Comparison of ENCODE assay signal across 16 mouse cellular contexts in the genomic region with DNA sequence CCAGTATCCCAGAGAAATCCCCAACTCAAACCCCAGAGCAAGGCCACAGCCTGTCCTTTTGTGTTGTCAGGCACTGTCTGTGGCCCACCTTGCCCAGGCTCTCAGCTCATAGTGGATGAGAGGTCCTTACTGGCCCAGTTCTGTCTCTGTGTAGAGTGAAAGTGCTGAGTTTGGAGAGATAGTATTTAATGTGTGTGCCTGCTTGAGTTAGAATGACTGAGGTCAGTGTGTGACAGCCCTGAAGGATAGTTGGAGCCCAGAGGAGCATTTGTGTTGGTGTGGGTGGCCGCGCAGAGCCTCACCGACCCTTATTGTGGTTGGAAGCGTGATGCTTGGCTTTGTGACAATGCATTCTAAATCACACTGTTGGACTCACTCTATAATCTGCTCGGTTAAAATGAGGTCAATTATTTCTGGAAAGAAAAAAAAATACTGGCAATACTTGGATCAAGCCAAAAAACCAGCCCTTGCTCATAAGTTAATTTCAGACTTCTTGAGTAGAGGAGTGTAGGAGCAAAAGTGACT. TPM values are rescaled to one million over a fixed set of nuclear protein-coding genes. Genes with fewer than 3 reads are reported as not detected.
DNase-seq lines count a peak whose midpoint lies in the region; TF ChIP-seq lines count a peak whose summit lies in the region.
"Had no signal": no experiment of that assay in that cellular context is flagged by ENCODE, and none has a peak within 500 bp of the region (broad histone marks: within the 10 kb centered on the region; RNA-seq: fewer than 3 reads in every experiment).

No protein-coding gene starts in this region.

- intact Hi-C loops in heart, postnatal 10 days (cut with DNase I): loop anchor here (2.0 kb wide), 1 partner anchor 27 kb away; no protein-coding TSS in a partner anchor
- intact Hi-C loops in heart, postnatal 36 days (cut with DNase I): no loop called here

- H3K4me1 ChIP-seq in cerebellum, adult 2 months (ENCODE audit: control insufficient read depth, insufficient read depth, low read length): peaks cover 29% of the 10 kb centered on the region
- peaks cover 24% of the 10 kb centered on the region for H3K4me1 ChIP-seq in olfactory bulb, adult 2 months (ENCODE audit: control insufficient read depth, insufficient read depth, low read length)
- H3K4me1 ChIP-seq: forebrain, embryonic 12.5 days had no signal

- H3K27me3 ChIP-seq in cerebellum, adult 2 months (ENCODE audit: control insufficient read depth, insufficient read depth, low read length): no peaks in the 10 kb centered on the region
- H3K27me3 ChIP-seq: embryonic facial prominence, embryonic 13.5 days; forebrain, embryonic 12.5 days; intestine, embryonic 15.5 days; midbrain, embryonic 13.5 days had no signal

- no peak for TF ChIP-seq POLR2A in cerebellum, adult 2 months (IDR thresholded peaks at IDR 0.05; ENCODE audit: borderline replicate concordance, insufficient read depth, low read length)
- TF ChIP-seq POLR2A in olfactory bulb, adult 2 months (IDR thresholded peaks at IDR 0.05; ENCODE audit: insufficient read depth, low read depth, low read length): no peak

- DNase-seq in cerebellum, adult 2 months: peak; percentile 59 to 68
- no peak for DNase-seq in cerebellum, adult 11 months
- peak; percentile 33 to 36 for DNase-seq in heart, postnatal 10 days
- no peak for DNase-seq in heart, postnatal 36 days
- DNase-seq in lung, postnatal 10 days: peak; percentile 43
- no peak for DNase-seq in lung, postnatal 25 days (ENCODE audit: low spot score)
- DNase-seq in layer of hippocampus, adult 11-12 months (ENCODE audit: low spot score): no peak
- DNase-seq: spleen, adult 18-20 months; thymus, postnatal 36 days had no signal

- no peak for TF ChIP-seq CTCF in cerebellum, adult 2 months (IDR thresholded peaks at IDR 0.05; ENCODE audit: borderline replicate concordance, insufficient read depth, low read depth, low read length)
- TF ChIP-seq CTCF in olfactory bulb, adult 2 months (IDR thresholded peaks at IDR 0.05; ENCODE audit: insufficient read depth, low read depth, low read length): no peak

- H3K4me3 ChIP-seq in cerebellum, adult 2 months (replicated peaks; ENCODE audit: insufficient read depth, low read depth, low read length): no peak overlapping the region
- no peak overlapping the region for H3K4me3 ChIP-seq in olfactory bulb, adult 2 months (ENCODE audit: insufficient read depth, low read depth, low read length)
- H3K4me3 ChIP-seq: embryonic facial prominence, embryonic 13.5 days; forebrain, embryonic 12.5 days; intestine, embryonic 15.5 days; midbrain, embryonic 13.5 days had no signal

- peak overlapping the region; percentile 77 for H3K27ac ChIP-seq in cerebellum, adult 2 months (ENCODE audit: insufficient read depth, low read length)
- H3K27ac ChIP-seq in olfactory bulb, adult 2 months (ENCODE audit: insufficient read depth, low read depth, low read length): peak overlapping the region; percentile 20
- H3K27ac ChIP-seq: embryonic facial prominence, embryonic 13.5 days; forebrain, embryonic 12.5 days; intestine, embryonic 15.5 days; midbrain, embryonic 13.5 days had no signal

- WGBS in cerebellum, adult 2 months: 4% methylated on average over 5 of the region's 5 CpGs
- WGBS in olfactory bulb, adult 2 months: 32% methylated on average over 5 of the region's 5 CpGs

RNA-seq across cellular contexts. Expression of gene Pkp4, which starts 29.1 kb away (rescaled TPM):
- 200 and 203 TPM in 2 replicates for polyA plus RNA-seq in cerebellum, adult 2 months (2012; rRNA removed)
- 100 to 1,000 TPM; 191 to 198 TPM for total RNA-seq in heart, postnatal 10 days (2021)
- total RNA-seq in heart, postnatal 36 days (2021): 100 to 1,000 TPM; 146 to 197 TPM
- 318 TPM in 1 of 2 replicates, not detected in the other for polyA plus RNA-seq in olfactory bulb, adult 2 months (2012; ENCODE audit: insufficient read depth, insufficient read length, low replicate concordance, missing spikeins)

RNA-seq across cellular contexts. Expression of gene Ccdc148, which starts 29.2 kb away (rescaled TPM):
- 3.8 and 4.0 TPM in 2 replicates for polyA plus RNA-seq in cerebellum, adult 2 months (2012; rRNA removed)
- total RNA-seq in heart, postnatal 10 days (2021): 1 to 10 TPM; 2.3 to 2.6 TPM
- under 1 TPM; 0.41 to 0.83 TPM for total RNA-seq in heart, postnatal 36 days (2021)
- not detected in 2 replicates for polyA plus RNA-seq in olfactory bulb, adult 2 months (2012; ENCODE audit: insufficient read depth, insufficient read length, low replicate concordance, missing spikeins)
- total RNA-seq: common myeloid progenitor, adult 5-6 weeks; granulocyte monocyte progenitor cell, adult 5-6 weeks had no signal

Comparison
In these comparisons a context has a peak if more than half of its experiments do, and no peak if none do; other contexts are left out.
1. DNase-seq: peak in cerebellum, adult 2 months (2 of 2), heart, postnatal 10 days (2 of 2) and lung, postnatal 10 days (single experiment); none in cerebellum, adult 11 months (single experiment), heart, postnatal 36 days (0 of 2), lung, postnatal 25 days (single experiment) and layer of hippocampus, adult 11-12 months (single experiment).